In genomic region chr7:35570883-35571282, GRCm38 (mm10) we compare ENCODE assay signal across 14 mouse cellular contexts. TPM values are rescaled to one million over a fixed set of nuclear protein-coding genes. Genes with fewer than 3 reads are reported as not detected.
A peak's percentile ranks its signal among the peaks of the same experiment; 100 is the strongest.
DNase-seq lines count a peak whose midpoint lies in the region; ATAC-seq and TF ChIP-seq lines count a peak whose summit lies in the region.
"Not testable (repeated sequence)": the region's sequence is repeated elsewhere in the genome, so short reads cannot be mapped to it uniquely, and the experiment has no call there.
"Had no signal": no experiment of that assay in that cellular context is flagged by ENCODE, and none has a peak within 500 bp of the region (broad histone marks: within the 10 kb centered on the region; RNA-seq: fewer than 3 reads in every experiment).

No protein-coding gene starts in this region.

- not testable (repeated sequence) for H3K9ac ChIP-seq in lung, embryonic 14.5 days

- not testable (repeated sequence) for H3K4me3 ChIP-seq in gastrocnemius, adult 2 months; left cerebral cortex, adult 2 months; lung, embryonic 14.5 days (ENCODE audit: low read depth, low read length)

- H3K4me1 ChIP-seq in lung, embryonic 14.5 days (ENCODE audit: insufficient read depth) = not testable (repeated sequence)

- not testable (repeated sequence) for ATAC-seq in lung, embryonic 14.5 days (ENCODE audit: insufficient read depth)

- 25% methylated on average over 6 of the region's 6 CpGs for WGBS in lung, embryonic 14.5 days

- H3K4me2 ChIP-seq in lung, embryonic 14.5 days = not testable (repeated sequence)

- peak; percentile 30 for DNase-seq in CD4-positive, CD25-positive, alpha-beta regulatory T cell, adult 2 months (ENCODE audit: low read depth, low spot score)
- peak; percentile 21 for DNase-seq in R1 (ENCODE audit: low read depth, low spot score)
- not testable (repeated sequence) for DNase-seq in gastrocnemius, adult 2 months; left cerebral cortex, adult 2 months (ENCODE audit: extremely low spot score in 1 of 2, low spot score in 2 of 2); lung, embryonic 14.5 days
- peak; percentile 32 for DNase-seq in induced T-regulatory cell, adult 2 months (ENCODE audit: low read depth)
- peak; percentile 41 for DNase-seq in naive thymus-derived CD4-positive, alpha-beta T cell, adult 2 months (ENCODE audit: low read depth)
- peak; percentile 16 for DNase-seq in thymus, postnatal 25 days

- not testable (repeated sequence) for H3K27ac ChIP-seq in gastrocnemius, adult 2 months; left cerebral cortex, adult 2 months; lung, embryonic 14.5 days (ENCODE audit: low read depth)

- not testable (repeated sequence) for H3K27me3 ChIP-seq in lung, embryonic 14.5 days (ENCODE audit: insufficient read depth, low read length)

- TF ChIP-seq CTCF in gastrocnemius, adult 2 months (IDR thresholded peaks at IDR 0.05) = peak; percentile 50
- TF ChIP-seq CTCF in left cerebral cortex, adult 2 months (IDR thresholded peaks at IDR 0.05) = peak; percentile 46
- peak; percentile 47 for TF ChIP-seq CTCF in lung, embryonic 14.5 days (IDR thresholded peaks at IDR 0.05; ENCODE audit: low read depth)

- not testable (repeated sequence) for H3K9me3 ChIP-seq in lung, embryonic 14.5 days (ENCODE audit: low read depth, low read length)

- H3K36me3 ChIP-seq in lung, embryonic 14.5 days (ENCODE audit: insufficient read depth) = not testable (repeated sequence)

- intact Hi-C loops in gastrocnemius, adult 2 months (cut with DNase I); left cerebral cortex, adult 2 months (cut with DNase I): not testable (repeated sequence)

RNA-seq across cellular contexts. Expression of gene Rgs9bp, which starts 14.5 kb away (rescaled TPM):
- total RNA-seq in gastrocnemius, adult 2 months (2021) = under 1 TPM in 1 of 2 experiments, not detected in 1; 0.06 TPM
- under 1 TPM; 0.38 to 0.40 TPM for total RNA-seq in left cerebral cortex, adult 2 months (2021)
- 0.24 and 0.36 TPM in 2 replicates for polyA plus RNA-seq in lung, embryonic 14.5 days (2014; fragmentation: Nextera tagmentation; extraction: Ambion mirVana)
- polyA plus RNA-seq: erythroblast, embryonic 14.5 days; inflammation-experienced regulatory T-cells, adult 6 months had no signal

RNA-seq across cellular contexts. Expression of gene Nudt19, which starts 14.8 kb away (rescaled TPM):
- 10 to 100 TPM; 51.9 to 52.4 TPM for total RNA-seq in gastrocnemius, adult 2 months (2021)
- total RNA-seq in left cerebral cortex, adult 2 months (2021) = 10 to 100 TPM; 55.5 to 68.1 TPM
- 53.9 and 54.9 TPM in 2 replicates for polyA plus RNA-seq in lung, embryonic 14.5 days (2014; fragmentation: Nextera tagmentation; extraction: Ambion mirVana)

RNA-seq across cellular contexts. Expression of gene Ankrd27, which starts 15.2 kb away (rescaled TPM):
- total RNA-seq in gastrocnemius, adult 2 months (2021) = 10 to 100 TPM; 11.0 to 11.5 TPM
- 10 to 100 TPM; 43.4 to 46.8 TPM for total RNA-seq in left cerebral cortex, adult 2 months (2021)
- 38.1 and 38.8 TPM in 2 replicates for polyA plus RNA-seq in lung, embryonic 14.5 days (2014; fragmentation: Nextera tagmentation; extraction: Ambion mirVana)

RNA-seq across cellular contexts. Expression of gene Tdrd12, which starts 33.3 kb away (rescaled TPM):
- total RNA-seq in gastrocnemius, adult 2 months (2021) = not detected
- under 1 TPM; 0.33 to 0.38 TPM for total RNA-seq in left cerebral cortex, adult 2 months (2021)
- 0.30 and 0.75 TPM in 2 replicates for polyA plus RNA-seq in lung, embryonic 14.5 days (2014; fragmentation: Nextera tagmentation; extraction: Ambion mirVana)
- total RNA-seq: common myeloid progenitor, adult 5-6 weeks; gastrocnemius, postnatal 4 days had no signal
- polyA plus RNA-seq: erythroblast, embryonic 14.5 days; G1E; hindbrain, embryonic 10.5 days; inflammation-experienced regulatory T-cells, adult 6 months had no signal
